Mouse (Mus musculus) intestine, embryonic 15.5 days (tissue): ENCODE measurements at regions not wholly inside any gene's neighbourhood (a gene's known extent, or its start where the extent isn't known, plus 50 kb on each side); places are given as distances from the start of the nearest gene placed in this dataset.

Experiments
- ATAC-seq: fragments of 200-750 bp; cut with Nextera tagmentation; 2 replicates; pipeline ENCODE4 v1.8.0; 2017; ENCODE audit warnings: moderate TSS enrichment, moderate library complexity
- H3K27ac ChIP-seq: fragments of 300-500 bp; sonication (generic); 2 replicates; pipeline ENCODE4 v1.5.1; 2015; ENCODE audit warnings: mild to moderate bottlenecking, inconsistent platforms
- H3K27me3 ChIP-seq: fragments of 300-500 bp; sonication (generic); replicated peaks from 2 replicates; pipeline ENCODE4 v1.6.1; 2015; ENCODE audit warnings: inconsistent platforms
- H3K36me3 ChIP-seq: fragments of 300-500 bp; sonication (generic); 2 replicates; pipeline ENCODE4 v1.6.1; 2015; ENCODE audit warnings: inconsistent platforms
- H3K4me1 ChIP-seq: fragments of 300-500 bp; sonication (generic); replicated peaks from 2 replicates; pipeline ENCODE4 v1.6.1; 2015; ENCODE audit warnings: inconsistent platforms
- H3K4me2 ChIP-seq: fragments of 300-500 bp; sonication (generic); replicated peaks from 2 replicates; pipeline ENCODE4 v1.6.1; 2015; ENCODE audit warnings: mild to moderate bottlenecking, inconsistent platforms
- H3K4me3 ChIP-seq: fragments of 300-500 bp; sonication (generic); replicated peaks from 2 replicates; pipeline ENCODE4 v1.5.1; 2015; ENCODE audit warnings: inconsistent platforms
- H3K9ac ChIP-seq: fragments of 300-500 bp; sonication (generic); 2 replicates; pipeline ENCODE4 v1.6.1; 2015; ENCODE audit warnings: inconsistent platforms
- H3K9me3 ChIP-seq: fragments of 300-500 bp; sonication (generic); 2 replicates; pipeline ENCODE4 v1.6.1; 2016; ENCODE audit warnings: inconsistent platforms
- WGBS: fragments of 180-500 bp; shearing (Covaris S2); methylation state at CpG from one replicate; pipeline ENCODE4 v1.1.7; 2015; 5-methylcytosine and 5-hydroxymethylcytosine counted together

DNA sequence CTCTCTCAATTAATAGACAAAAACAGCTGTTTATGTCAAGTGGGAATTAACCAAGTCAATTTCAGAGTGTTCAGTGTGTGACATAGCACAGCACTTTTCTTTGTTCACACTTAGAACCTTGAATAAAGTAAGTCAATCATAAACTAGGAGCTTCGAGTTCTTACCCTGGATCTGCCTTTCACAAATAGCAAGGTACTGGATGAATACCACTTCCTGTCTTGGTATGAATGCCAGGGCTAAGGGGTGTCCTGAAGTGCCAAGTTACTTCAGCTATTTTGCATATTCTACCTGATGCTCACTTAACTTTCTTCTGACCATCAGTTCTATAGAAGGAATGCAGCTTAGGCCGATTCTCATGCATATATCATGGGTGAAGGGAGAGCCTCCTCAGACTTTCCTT, 90.1 kb upstream of the Rasgrp1 start:
- no peak for ATAC-seq
- H3K4me3 ChIP-seq: no peak overlapping the region
- H3K9ac ChIP-seq: no peak overlapping the region
- H3K4me2 ChIP-seq: no peak overlapping the region
- H3K36me3 ChIP-seq: no peaks in the 10 kb centered on the region
- no peak overlapping the region for H3K27ac ChIP-seq
- H3K4me1 ChIP-seq: no peaks in the 10 kb centered on the region
- 75% methylated on average over 2 of the region's 2 CpGs for WGBS
- no peaks in the 10 kb centered on the region for H3K27me3 ChIP-seq
- no peaks in the 10 kb centered on the region for H3K9me3 ChIP-seq

DNA sequence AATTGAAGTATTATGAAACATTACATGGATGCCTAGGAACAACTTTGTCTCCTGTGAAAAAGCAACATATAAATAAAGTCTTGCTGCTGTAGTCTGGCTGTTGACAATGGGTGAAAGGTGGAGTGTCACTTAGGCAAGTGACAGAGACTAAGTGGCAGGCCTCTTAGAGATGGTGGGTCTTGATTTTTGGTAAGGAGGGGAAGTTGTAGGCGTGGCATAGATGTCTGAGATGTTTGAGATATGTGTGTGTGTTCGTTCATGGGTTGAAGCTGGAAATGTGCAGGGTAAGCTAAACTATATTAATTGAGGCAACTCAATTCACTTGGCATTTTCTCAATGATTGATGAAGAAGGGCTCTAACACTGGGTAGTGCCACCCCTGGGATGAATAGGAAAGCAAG, 90.7 kb upstream of the Rasgrp1 start:
- no peak overlapping the region for H3K27ac ChIP-seq
- H3K9me3 ChIP-seq: no peaks in the 10 kb centered on the region
- 74% methylated on average over 2 of the region's 2 CpGs for WGBS
- no peak overlapping the region for H3K4me2 ChIP-seq
- no peak for ATAC-seq
- no peaks in the 10 kb centered on the region for H3K4me1 ChIP-seq
- no peaks in the 10 kb centered on the region for H3K36me3 ChIP-seq
- no peak overlapping the region for H3K4me3 ChIP-seq
- H3K27me3 ChIP-seq: no peaks in the 10 kb centered on the region
- no peak overlapping the region for H3K9ac ChIP-seq

DNA sequence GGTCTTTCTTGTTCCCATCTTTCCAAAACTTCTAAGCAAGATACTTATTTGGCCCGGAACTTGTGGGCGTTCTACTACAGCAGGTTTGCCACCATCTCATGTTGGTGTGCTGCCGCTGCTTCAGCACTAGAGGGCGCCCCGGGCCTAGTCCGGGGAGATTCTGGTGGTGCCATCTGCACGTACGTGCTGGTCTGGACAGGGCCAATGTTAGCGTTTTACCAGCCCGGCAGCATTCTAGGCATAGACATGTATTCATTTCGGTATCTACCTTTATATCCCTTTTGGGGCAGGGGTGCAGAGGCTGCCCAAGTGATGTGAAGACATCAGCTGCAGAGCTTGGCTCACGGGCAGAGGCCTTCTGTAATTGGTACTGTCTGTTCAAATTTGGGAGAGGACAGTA, 95.3 kb upstream of the Rasgrp1 start:
- no peak for ATAC-seq
- H3K4me3 ChIP-seq: no peak overlapping the region
- H3K9me3 ChIP-seq: no peaks in the 10 kb centered on the region
- no peak overlapping the region for H3K4me2 ChIP-seq
- H3K27ac ChIP-seq: no peak overlapping the region
- no peaks in the 10 kb centered on the region for H3K4me1 ChIP-seq
- 85% methylated on average over 12 of the region's 12 CpGs for WGBS
- no peak overlapping the region for H3K9ac ChIP-seq
- H3K27me3 ChIP-seq: no peaks in the 10 kb centered on the region
- no peaks in the 10 kb centered on the region for H3K36me3 ChIP-seq

DNA sequence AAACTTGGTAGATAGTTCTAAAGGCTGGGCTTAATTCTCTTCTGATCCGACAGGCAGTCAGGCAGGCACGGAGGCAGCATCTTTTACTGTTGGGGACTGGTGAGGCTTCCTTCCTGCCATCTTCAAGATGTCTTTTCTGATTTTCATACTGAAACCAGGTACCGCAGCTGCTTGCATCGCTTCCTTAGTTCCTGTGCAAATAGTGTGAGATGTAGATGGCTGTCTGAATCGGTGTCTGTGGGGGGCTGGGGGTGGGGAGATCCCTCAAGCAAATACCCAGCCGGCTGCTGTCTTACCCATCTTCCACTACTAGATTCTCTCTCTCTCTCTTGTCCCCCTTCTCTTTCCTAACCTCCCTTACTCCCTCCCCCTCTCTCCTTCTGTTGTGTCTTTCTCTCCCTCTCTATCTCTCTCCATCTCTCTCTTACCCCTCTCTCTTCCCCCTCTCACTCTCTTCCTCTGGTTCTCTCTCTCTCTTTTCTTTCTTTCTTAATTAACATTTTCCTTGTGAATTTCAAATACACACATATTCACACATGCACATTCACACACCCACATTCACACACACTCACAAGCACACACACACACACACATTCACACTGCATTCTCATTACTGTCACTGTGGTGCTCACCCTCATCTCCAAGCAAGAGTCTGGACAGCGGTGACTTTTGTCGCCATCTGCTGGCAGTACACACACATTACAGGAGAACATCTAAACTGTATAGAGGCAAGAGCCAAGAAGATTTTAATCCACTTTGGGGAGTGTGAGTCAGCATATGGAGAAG, 96.0 kb upstream of the Rasgrp1 start:
- H3K4me1 ChIP-seq: no peaks in the 10 kb centered on the region
- ATAC-seq: peak; percentile 66; the same call in 1 of the 2 replicates
- H3K27me3 ChIP-seq: no peaks in the 10 kb centered on the region
- no peak overlapping the region for H3K9ac ChIP-seq
- H3K9me3 ChIP-seq: no peaks in the 10 kb centered on the region
- no peak overlapping the region for H3K4me3 ChIP-seq
- 65% methylated on average over 8 of the region's 8 CpGs for WGBS
- H3K27ac ChIP-seq: no peak overlapping the region
- H3K4me2 ChIP-seq: no peak overlapping the region
- H3K36me3 ChIP-seq: no peaks in the 10 kb centered on the region

DNA sequence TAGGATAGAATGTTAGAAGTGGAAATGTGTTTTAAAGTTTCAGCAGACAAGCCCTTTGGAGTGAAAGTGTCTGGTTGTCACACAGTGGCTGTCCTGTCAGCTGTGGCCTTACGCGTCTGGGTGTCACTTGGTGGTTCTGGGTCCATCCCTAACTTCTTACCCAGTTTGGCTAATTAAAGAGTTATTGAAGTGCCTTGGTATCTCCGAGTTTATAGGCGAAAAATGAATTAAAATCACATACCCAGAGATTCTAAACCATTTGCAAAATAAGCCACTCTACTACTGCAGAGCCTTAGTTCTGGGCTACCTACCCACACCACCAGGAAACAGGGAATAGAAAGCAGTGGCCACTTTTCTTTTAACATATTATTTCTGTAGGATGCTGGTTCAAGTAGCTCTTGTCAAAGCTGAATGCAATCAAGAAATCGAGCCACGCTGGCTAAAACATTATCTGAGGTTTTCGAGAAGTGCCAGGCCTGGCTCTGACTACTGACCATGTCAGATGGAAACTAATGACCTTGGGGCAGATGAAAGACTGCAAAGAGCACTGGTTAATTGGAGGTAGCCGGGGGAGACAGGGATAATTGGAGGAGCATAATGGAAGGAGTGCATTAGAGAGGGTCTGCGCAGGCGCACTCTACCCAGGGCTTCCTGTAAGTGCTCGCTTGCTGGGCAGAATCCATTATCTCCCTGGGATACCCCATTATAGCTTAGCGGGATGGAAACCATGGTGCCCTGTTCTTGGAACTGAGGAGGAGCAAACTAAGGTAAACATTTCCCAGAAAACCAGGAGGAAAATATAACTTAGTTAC, 96.8 kb upstream of the Rasgrp1 start:
- Histone ChIP-seq H3K4me2 (no peak overlapping the region), H3K27ac (no peak overlapping the region), H3K9me3 (no peaks in the 10 kb centered on the region), H3K36me3 (no peaks in the 10 kb centered on the region), H3K27me3 (no peaks in the 10 kb centered on the region), H3K4me1 (no peaks in the 10 kb centered on the region), H3K4me3 (no peak overlapping the region), H3K9ac (no peak overlapping the region)
- ATAC-seq: no peak
- WGBS: 63% methylated on average over 12 of the region's 12 CpGs

DNA sequence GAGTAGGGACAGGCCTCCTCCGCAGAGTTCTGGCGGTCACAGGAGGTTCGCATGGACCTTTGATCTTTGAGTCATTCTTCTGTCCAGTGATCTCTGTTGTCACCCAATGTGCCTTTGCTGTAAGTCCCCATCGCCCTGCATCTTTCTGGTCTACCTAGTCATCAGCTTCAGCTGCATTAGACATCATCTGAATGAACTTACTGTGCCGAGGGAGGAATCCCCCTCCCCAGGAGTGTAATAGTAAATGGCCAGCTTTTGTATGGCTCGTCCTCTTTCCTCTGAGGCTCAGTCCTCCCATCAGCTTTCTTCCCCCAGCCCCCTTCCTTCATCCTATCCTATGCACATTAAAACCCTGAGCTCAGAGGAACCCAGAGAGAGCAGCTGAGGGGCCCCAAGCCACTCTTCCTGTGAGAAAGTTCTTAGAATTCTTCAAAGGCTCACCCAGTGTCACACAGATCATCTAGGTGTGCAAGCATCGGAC, 98.0 kb upstream of the Rasgrp1 start:
- Histone ChIP-seq H3K9ac (no peak overlapping the region), H3K27me3 (no peaks in the 10 kb centered on the region), H3K4me2 (no peak overlapping the region), H3K4me3 (no peak overlapping the region), H3K9me3 (no peaks in the 10 kb centered on the region), H3K4me1 (no peaks in the 10 kb centered on the region), H3K27ac (no peak overlapping the region), H3K36me3 (no peaks in the 10 kb centered on the region)
- WGBS: 71% methylated on average over 7 of the region's 7 CpGs
- no peak for ATAC-seq

DNA sequence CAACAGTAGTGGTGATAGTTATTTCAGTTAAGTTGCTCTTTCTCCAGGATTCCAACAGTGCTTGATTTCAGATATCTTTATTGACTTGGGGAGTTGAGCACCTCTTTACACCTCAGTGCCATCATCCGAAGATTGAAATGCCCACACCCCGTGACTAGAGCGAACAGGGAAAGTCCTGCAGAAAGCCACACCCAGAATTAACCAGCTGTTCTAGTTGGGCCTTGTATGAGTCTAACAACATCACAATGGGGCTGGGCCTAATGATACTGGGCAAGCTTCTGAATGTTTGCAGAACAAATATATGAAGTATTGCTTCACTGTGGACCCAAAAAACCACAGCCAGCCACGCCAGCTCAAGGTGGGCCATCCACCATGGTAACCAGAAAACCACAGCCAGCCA, 100.1 kb upstream of the Rasgrp1 start:
- Histone ChIP-seq H3K4me3 (no peak overlapping the region), H3K9ac (no peak overlapping the region), H3K27ac (no peak overlapping the region), H3K4me1 (no peaks in the 10 kb centered on the region), H3K9me3 (no peaks in the 10 kb centered on the region), H3K27me3 (no peaks in the 10 kb centered on the region), H3K4me2 (no peak overlapping the region), H3K36me3 (no peaks in the 10 kb centered on the region)
- no peak for ATAC-seq
- 64% methylated on average over 4 of the region's 4 CpGs for WGBS

DNA sequence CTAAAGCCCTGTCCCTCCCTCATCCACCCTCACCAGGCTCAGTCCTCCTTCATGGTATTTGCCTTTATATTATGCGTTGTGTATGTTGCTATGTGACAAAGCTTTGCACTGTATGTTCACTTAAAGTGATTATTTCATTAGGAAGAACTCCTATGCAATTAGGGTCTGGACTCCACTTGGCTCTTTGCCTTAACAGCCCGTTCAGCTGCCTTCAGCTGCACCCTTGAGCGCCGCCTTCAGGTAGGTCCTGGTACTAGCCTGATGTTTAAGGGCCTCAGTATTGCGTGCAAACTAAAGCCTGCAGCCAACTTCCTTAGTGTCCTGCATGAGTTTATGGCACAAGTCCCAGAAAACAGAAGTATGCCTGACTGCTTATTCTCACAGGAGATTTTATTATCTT, 101.9 kb upstream of the Rasgrp1 start:
- no peak overlapping the region for H3K4me3 ChIP-seq
- no peak overlapping the region for H3K27ac ChIP-seq
- no peak overlapping the region for H3K4me2 ChIP-seq
- no peak overlapping the region for H3K9ac ChIP-seq
- H3K27me3 ChIP-seq: no peaks in the 10 kb centered on the region
- 35% methylated on average over 5 of the region's 5 CpGs for WGBS
- H3K36me3 ChIP-seq: no peaks in the 10 kb centered on the region
- ATAC-seq: no peak
- no peaks in the 10 kb centered on the region for H3K4me1 ChIP-seq
- H3K9me3 ChIP-seq: no peaks in the 10 kb centered on the region

DNA sequence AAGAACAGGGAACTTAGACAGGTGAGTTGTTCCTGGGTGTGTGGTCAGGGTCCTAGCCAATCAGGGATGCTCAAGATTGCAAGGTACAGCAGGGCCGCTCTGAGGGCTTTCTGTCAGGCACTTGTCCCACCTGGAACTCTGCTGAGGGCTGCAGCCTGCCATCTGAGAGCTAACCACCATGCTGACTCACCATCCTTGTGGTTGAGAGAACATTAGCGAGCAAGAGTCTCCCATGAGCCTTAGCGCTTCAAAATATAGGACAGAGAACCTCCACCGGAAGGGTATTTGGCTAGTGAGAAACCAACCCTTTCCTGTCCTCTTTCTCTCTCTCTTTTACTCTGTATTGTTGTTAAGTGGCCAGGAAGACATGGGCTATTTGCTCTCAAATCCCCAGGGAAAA, 104.1 kb upstream of the Rasgrp1 start:
- WGBS: 75% methylated on average over 4 of the region's 4 CpGs
- Histone ChIP-seq H3K4me2 (no peak overlapping the region), H3K9me3 (no peaks in the 10 kb centered on the region), H3K36me3 (no peaks in the 10 kb centered on the region), H3K4me1 (no peaks in the 10 kb centered on the region), H3K27me3 (no peaks in the 10 kb centered on the region), H3K9ac (no peak overlapping the region), H3K4me3 (no peak overlapping the region), H3K27ac (no peak overlapping the region)
- ATAC-seq: no peak

DNA sequence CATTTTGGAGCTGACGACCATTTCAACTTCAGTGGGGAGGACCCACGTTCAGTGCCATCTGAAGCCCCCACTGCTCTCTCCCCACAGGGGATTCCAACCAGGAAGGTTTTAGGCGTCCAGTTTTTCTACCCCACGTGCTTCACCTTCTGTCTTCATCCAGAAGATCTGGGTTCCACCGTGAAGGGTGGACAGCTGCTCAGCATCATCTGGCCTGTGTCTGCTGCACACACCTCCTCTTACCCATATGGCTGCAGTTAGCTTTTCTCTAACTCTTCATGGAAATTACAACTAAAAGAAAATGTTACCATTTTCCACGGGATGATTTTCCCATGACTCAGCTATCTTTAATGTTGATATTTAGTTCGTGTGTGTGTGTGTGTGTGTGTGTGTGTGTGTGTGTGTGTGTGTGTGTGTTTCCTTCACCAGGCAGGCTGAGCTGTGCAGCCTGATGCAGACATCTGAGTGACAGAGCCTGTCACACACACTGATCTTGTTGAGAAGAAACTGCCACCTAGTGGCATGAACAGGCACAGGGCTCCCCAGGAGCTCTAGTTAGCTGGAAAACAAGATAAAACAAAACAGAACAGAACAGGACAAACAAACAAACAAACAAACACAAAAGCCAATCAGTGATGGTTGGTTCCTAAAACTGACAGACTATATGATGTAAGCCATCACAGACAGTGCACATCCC, 107.5 kb upstream of the Rasgrp1 start:
- no peak for ATAC-seq
- WGBS: 48% methylated on average over 7 of the region's 7 CpGs

DNA sequence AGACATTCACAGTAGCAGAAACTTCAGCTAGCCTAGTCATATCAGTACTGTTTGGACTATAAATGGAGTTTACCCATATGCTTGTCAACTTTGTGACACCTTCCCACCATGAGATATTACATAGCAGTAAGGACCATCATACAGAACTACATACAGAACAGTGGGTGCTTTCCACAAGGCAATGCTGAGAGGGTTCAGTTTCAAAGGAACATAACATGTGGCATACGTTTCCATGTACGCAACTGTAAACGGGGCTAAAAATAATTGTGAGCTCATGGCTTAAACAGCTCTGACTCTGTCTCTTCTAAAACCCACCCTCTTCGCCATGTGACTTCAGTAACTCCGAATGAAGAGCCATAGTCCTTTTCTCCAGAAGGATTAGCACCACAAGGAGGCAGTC, 109.0 kb upstream of the Rasgrp1 start:
- no peak overlapping the region for H3K9ac ChIP-seq
- H3K36me3 ChIP-seq: no peaks in the 10 kb centered on the region
- H3K27ac ChIP-seq: no peak overlapping the region
- 60% methylated on average over 5 of the region's 5 CpGs for WGBS
- H3K4me3 ChIP-seq: no peak overlapping the region
- H3K9me3 ChIP-seq: no peaks in the 10 kb centered on the region
- H3K27me3 ChIP-seq: no peaks in the 10 kb centered on the region
- no peaks in the 10 kb centered on the region; the same call in 1 of the 2 replicates for H3K4me1 ChIP-seq
- H3K4me2 ChIP-seq: no peak overlapping the region
- ATAC-seq: no peak

More for the DNA sequence above, 107.5 kb upstream of the Rasgrp1 start:
- no peaks in the 10 kb centered on the region for H3K4me1 ChIP-seq
- H3K9ac ChIP-seq: no peak overlapping the region
- no peak overlapping the region for H3K27ac ChIP-seq
- no peak overlapping the region for H3K4me3 ChIP-seq
- H3K9me3 ChIP-seq: no peaks in the 10 kb centered on the region
- no peaks in the 10 kb centered on the region for H3K27me3 ChIP-seq
- no peaks in the 10 kb centered on the region for H3K36me3 ChIP-seq
- no peak overlapping the region for H3K4me2 ChIP-seq

DNA sequence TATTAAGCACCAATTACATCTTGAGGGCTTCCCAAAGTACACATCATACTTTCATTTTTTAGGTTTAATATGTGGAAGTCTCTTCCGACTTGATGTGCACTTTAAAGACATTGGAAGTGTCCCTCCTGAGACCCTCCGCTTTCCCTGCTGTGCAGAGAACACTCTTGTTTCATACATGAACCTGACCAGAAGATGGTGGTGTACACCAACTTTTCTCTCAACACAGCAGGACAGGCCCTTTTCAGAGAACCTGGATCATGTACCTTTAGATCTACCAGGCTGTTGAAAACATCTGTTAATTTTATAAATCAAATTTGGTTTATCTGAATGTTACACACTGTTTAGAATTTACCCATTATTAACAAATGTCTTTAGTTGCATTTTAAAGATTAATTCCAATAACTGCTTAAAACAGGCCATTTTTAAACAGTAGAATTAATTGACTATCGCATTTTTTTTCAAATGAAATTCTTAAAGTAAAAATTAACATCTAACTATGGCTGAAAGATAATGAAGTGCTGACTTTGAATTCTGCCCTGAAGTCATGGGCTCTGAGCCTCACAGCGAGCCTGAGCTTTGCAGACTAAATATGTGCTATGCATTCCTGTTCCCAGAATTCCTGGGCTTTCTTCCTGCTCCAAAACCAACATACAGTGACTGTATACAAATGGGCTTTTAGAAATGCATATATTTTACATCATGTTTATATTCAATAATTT, 112.4 kb upstream of the Rasgrp1 start:
- Histone ChIP-seq H3K4me2 (no peak overlapping the region), H3K9ac (no peak overlapping the region), H3K36me3 (no peaks in the 10 kb centered on the region), H3K9me3 (no peaks in the 10 kb centered on the region), H3K27ac (no peak overlapping the region), H3K27me3 (no peaks in the 10 kb centered on the region), H3K4me1 (no peaks in the 10 kb centered on the region; the same call in 1 of the 2 replicates), H3K4me3 (no peak overlapping the region)
- WGBS: 71% methylated on average over 4 of the region's 4 CpGs
- ATAC-seq: no peak
